Mouse (Mus musculus) small intestine, adult 2 months (tissue): ENCODE results near the gene Ipmk. TPM values are rescaled to one million over a fixed set of nuclear protein-coding genes. Genes with fewer than 3 reads are reported as not detected.

ENCODE experiments used
- H3K27ac ChIP-seq: fragments of 200-500 bp; 2 replicates; pipeline ENCODE4 v1.5.1; 2012; ENCODE audit warnings: low read depth, low read length, control low read depth, inconsistent platforms; ENCODE audit not compliant: insufficient read depth
- H3K27me3 ChIP-seq: fragments of 200-500 bp; 2 replicates; pipeline ENCODE4 v1.6.1; 2012; ENCODE audit warnings: mild to moderate bottlenecking, moderate library complexity, low read length, inconsistent platforms; ENCODE audit not compliant: control insufficient read depth, insufficient read depth
- H3K36me3 ChIP-seq: fragments of 200-500 bp; 2 replicates; pipeline ENCODE4 v1.6.1; 2012; ENCODE audit warnings: mild to moderate bottlenecking, low read length, control low read depth, inconsistent platforms; ENCODE audit not compliant: control insufficient read depth, insufficient read depth
- H3K4me1 ChIP-seq: fragments of 200-500 bp; 2 replicates; pipeline ENCODE4 v1.6.1; 2012; ENCODE audit warnings: low read length, inconsistent platforms, mixed read lengths; ENCODE audit not compliant: control insufficient read depth, insufficient read depth, insufficient read length
- H3K4me3 ChIP-seq: fragments of 200-500 bp; 2 replicates; pipeline ENCODE4 v1.5.1; 2012; ENCODE audit warnings: low read depth, mild to moderate bottlenecking, control low read depth, inconsistent platforms, low read length, moderate library complexity
- CTCF ChIP-seq: fragments of 200-500 bp; IDR thresholded peaks from 2 replicates; pipeline ENCODE4 v1.5.1; 2012; ENCODE audit warnings: low read depth, mild to moderate bottlenecking, control low read depth, inconsistent platforms, low read length, moderate library complexity, mixed read lengths; ENCODE audit not compliant: insufficient replicate concordance, insufficient read length; ENCODE audit errors: extremely low read depth
- POLR2A ChIP-seq: fragments of 200-500 bp; IDR thresholded peaks from 2 replicates; pipeline ENCODE4 v1.6.1; 2012; ENCODE audit warnings: low read depth, mild to moderate bottlenecking, control low read depth, inconsistent platforms, low read length, moderate library complexity
- WGBS: fragments of 180-500 bp; shearing (Covaris S2); methylation state at CpG from one replicate; pipeline ENCODE4 v1.1.7; 2018; 5-methylcytosine and 5-hydroxymethylcytosine counted together
- polyA plus RNA-seq: library from polyadenylated mRNA; depleted of rRNA; stranded (reverse); fragments of >200 nt; gene quantifications from 2 replicates; pipeline ENCODE4 v1.2.3, GENCODE M21; 2012

Ipmk gene
- polyA plus RNA-seq, 1 experiment: 111 TPM

GRCm38 (mm10) chr10:71338156-71338905 is 9.2 kb upstream of the Ipmk start:
- Histone ChIP-seq H3K27ac (peak overlapping the region; percentile 86), H3K36me3 (peaks cover 21% of the 10 kb centered on the region), H3K4me1 (peaks cover 27% of the 10 kb centered on the region), H3K4me3 (no peak overlapping the region), H3K27me3 (no peaks in the 10 kb centered on the region)
- no peak for TF ChIP-seq CTCF
- TF ChIP-seq POLR2A: no peak
- WGBS: 21% methylated on average over 8 of the region's 8 CpGs

DNA sequence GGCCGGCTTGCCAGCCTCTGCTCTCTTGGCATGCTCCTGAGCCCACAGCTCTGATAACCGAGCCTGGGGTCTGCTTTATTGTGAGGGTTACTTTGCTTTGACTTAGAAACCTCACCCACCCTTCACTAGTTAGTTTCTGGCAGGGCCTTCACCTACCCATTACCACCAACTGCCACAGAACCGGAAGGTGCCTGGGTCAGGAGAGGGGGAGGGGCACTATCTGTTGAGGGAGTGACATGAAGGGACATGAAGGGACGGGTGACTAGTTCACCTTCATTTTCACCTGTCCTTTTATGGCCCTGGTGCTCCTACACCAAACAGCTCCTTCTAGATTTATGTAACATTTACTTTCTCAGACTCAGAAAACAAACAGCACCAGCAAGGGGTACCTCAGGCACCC is 8.1 kb upstream of the Ipmk start:
- H3K27ac ChIP-seq: peak overlapping the region; percentile 86
- 13% methylated on average over 4 of the region's 4 CpGs for WGBS

DNA sequence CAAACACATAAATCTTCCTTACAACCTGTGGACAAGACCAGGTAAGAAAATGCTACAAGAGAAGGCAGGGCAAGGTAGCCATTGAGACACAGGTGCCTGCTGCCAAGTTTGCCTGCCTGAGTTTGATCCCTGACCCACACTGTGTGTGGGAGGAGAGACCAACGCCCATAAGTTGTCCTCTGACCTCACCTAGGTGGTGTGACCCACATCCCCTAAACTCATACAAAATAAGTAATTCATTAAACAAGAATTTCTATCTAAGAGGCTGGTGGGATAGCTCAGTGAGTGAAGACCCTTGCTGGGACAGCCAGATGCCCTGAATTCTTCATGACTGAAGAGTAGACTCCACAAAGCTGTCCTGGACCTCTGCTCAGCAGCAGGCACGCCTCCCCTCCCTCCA is 7.4 kb upstream of the Ipmk start:
- H3K4me3 ChIP-seq: no peak overlapping the region
- H3K27ac ChIP-seq: peak overlapping the region; percentile 86
- TF ChIP-seq POLR2A (no peak), CTCF (no peak)
- no peaks in the 10 kb centered on the region for H3K27me3 ChIP-seq
- 46% methylated on average over 2 of the region's 2 CpGs for WGBS
- H3K36me3 ChIP-seq: peaks cover 9% of the 10 kb centered on the region; the same call in 1 of the 2 replicates
- H3K4me1 ChIP-seq: peaks cover 31% of the 10 kb centered on the region

More for the DNA sequence above, 8.1 kb upstream of the Ipmk start:
- H3K4me1 ChIP-seq: peaks cover 29% of the 10 kb centered on the region
- H3K27me3 ChIP-seq: no peaks in the 10 kb centered on the region
- TF ChIP-seq CTCF: no peak
- no peak for TF ChIP-seq POLR2A
- H3K36me3 ChIP-seq: peaks cover 11% of the 10 kb centered on the region; the same call in 1 of the 2 replicates
- H3K4me3 ChIP-seq: peak overlapping the region; percentile 18; the same call in 1 of the 2 replicates

- Histone ChIP-seq H3K27ac (no peak overlapping the region), H3K27me3 (no peaks in the 10 kb centered on the region), H3K36me3 (peaks cover under 1% of the 10 kb centered on the region; the same call in 1 of the 2 replicates), H3K4me1 (peaks cover 34% of the 10 kb centered on the region), H3K4me3 (no peak overlapping the region)
- no peak for TF ChIP-seq POLR2A
- no peak for TF ChIP-seq CTCF
- WGBS: 92% methylated on average over 9 of the region's 9 CpGs
Measured at GRCm38 (mm10) chr10:71341290-71341689, 6.3 kb upstream of the Ipmk start.

- H3K4me1 ChIP-seq: peaks cover 35% of the 10 kb centered on the region
- TF ChIP-seq POLR2A (no peak), CTCF (peak; percentile 6; the same call in 1 of the 2 replicates)
- no peak overlapping the region for H3K27ac ChIP-seq
- H3K4me3 ChIP-seq: no peak overlapping the region
- H3K36me3 ChIP-seq: no peaks in the 10 kb centered on the region
- no peaks in the 10 kb centered on the region for H3K27me3 ChIP-seq
- WGBS: 32% methylated on average over 7 of the region's 7 CpGs
Measured at GRCm38 (mm10) chr10:71342030-71342805, 5.3 kb upstream of the Ipmk start.

DNA sequence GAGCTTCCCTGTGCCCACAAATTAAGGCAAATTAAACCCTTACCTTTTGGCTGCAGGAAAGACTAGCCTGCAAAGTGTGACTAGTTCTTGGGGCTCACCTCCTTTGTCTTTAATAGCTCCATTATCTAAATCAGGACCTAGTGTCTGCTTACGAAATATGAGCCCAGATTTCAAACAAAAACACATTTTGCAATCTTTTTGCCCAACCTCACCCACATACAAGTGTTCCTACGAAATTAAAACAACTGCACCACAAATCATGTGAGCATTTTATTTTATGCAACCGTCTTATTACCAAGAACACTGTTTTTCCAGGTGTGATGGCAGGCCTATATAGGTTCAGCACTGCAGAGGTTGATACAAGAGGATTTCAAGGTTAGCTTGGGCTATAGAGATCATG is 4.4 kb upstream of the Ipmk start:
- 76% methylated on average over 3 of the region's 3 CpGs for WGBS

More for the DNA sequence above, 4.4 kb upstream of the Ipmk start:
- TF ChIP-seq POLR2A (no peak), CTCF (no peak)
- no peak overlapping the region for H3K4me3 ChIP-seq
- H3K4me1 ChIP-seq: peaks cover 31% of the 10 kb centered on the region
- H3K27me3 ChIP-seq: no peaks in the 10 kb centered on the region
- H3K36me3 ChIP-seq: no peaks in the 10 kb centered on the region
- H3K27ac ChIP-seq: no peak overlapping the region
